Mouse (Mus musculus) heart, adult 2 months (tissue): ENCODE results near the gene Pitpnm3.

Experiments
- CTCF ChIP-seq: fragments of 200-600 bp; IDR thresholded peaks from 2 replicates; pipeline ENCODE4 v1.8.1; 2022; ENCODE audit warnings: antibody characterized with exemption, mild to moderate bottlenecking, moderate library complexity
- EP300 ChIP-seq: fragments of 200-500 bp; IDR thresholded peaks from 2 replicates; pipeline ENCODE4 v1.6.1; 2011; ENCODE audit warnings: low read depth, low read length, control low read depth; ENCODE audit not compliant: insufficient read depth
- POLR2A ChIP-seq: fragments of 200-500 bp; IDR thresholded peaks from 2 replicates; pipeline ENCODE4 v1.6.1; 2011; ENCODE audit warnings: mild to moderate bottlenecking, low read depth, low read length, control low read depth; ENCODE audit not compliant: insufficient read depth

DNA sequence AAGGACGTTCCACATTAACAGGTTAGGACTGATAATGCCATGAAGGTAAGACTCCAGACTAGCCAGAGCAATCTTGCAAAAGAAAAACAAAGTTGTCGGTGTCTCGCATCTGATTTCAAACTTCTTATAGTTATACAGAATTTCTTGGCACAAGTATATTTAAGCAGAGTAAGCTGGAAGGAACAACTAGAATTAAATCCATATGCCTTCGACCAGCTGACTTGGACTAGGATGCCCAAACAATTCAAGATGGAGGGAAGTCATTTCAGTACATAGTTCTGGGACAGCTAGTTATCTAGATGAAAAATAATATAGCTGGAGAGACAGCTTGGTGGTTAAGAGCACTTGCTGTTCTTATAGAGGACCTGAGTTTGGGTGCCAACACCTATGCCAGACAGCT lies 34.6 kb downstream of the Pitpnm3 start:
- TF ChIP-seq CTCF (no peak), EP300 (no peak), POLR2A (no peak)
